Mouse (Mus musculus) small intestine, adult 2 months (tissue): ENCODE results near the gene Umodl1. TPM values are rescaled to one million over a fixed set of nuclear protein-coding genes. Genes with fewer than 3 reads are reported as not detected.

ENCODE experiments used
- H3K27ac ChIP-seq: fragments of 200-500 bp; 2 replicates; pipeline ENCODE4 v1.5.1; 2012; ENCODE audit warnings: low read depth, low read length, control low read depth, inconsistent platforms; ENCODE audit not compliant: insufficient read depth
- H3K27me3 ChIP-seq: fragments of 200-500 bp; 2 replicates; pipeline ENCODE4 v1.6.1; 2012; ENCODE audit warnings: mild to moderate bottlenecking, moderate library complexity, low read length, inconsistent platforms; ENCODE audit not compliant: control insufficient read depth, insufficient read depth
- H3K36me3 ChIP-seq: fragments of 200-500 bp; 2 replicates; pipeline ENCODE4 v1.6.1; 2012; ENCODE audit warnings: mild to moderate bottlenecking, low read length, control low read depth, inconsistent platforms; ENCODE audit not compliant: control insufficient read depth, insufficient read depth
- H3K4me1 ChIP-seq: fragments of 200-500 bp; 2 replicates; pipeline ENCODE4 v1.6.1; 2012; ENCODE audit warnings: low read length, inconsistent platforms, mixed read lengths; ENCODE audit not compliant: control insufficient read depth, insufficient read depth, insufficient read length
- H3K4me3 ChIP-seq: fragments of 200-500 bp; 2 replicates; pipeline ENCODE4 v1.5.1; 2012; ENCODE audit warnings: low read depth, mild to moderate bottlenecking, control low read depth, inconsistent platforms, low read length, moderate library complexity
- CTCF ChIP-seq: fragments of 200-500 bp; IDR thresholded peaks from 2 replicates; pipeline ENCODE4 v1.5.1; 2012; ENCODE audit warnings: low read depth, mild to moderate bottlenecking, control low read depth, inconsistent platforms, low read length, moderate library complexity, mixed read lengths; ENCODE audit not compliant: insufficient replicate concordance, insufficient read length; ENCODE audit errors: extremely low read depth
- POLR2A ChIP-seq: fragments of 200-500 bp; IDR thresholded peaks from 2 replicates; pipeline ENCODE4 v1.6.1; 2012; ENCODE audit warnings: low read depth, mild to moderate bottlenecking, control low read depth, inconsistent platforms, low read length, moderate library complexity
- WGBS: fragments of 180-500 bp; shearing (Covaris S2); methylation state at CpG from one replicate; pipeline ENCODE4 v1.1.7; 2018; 5-methylcytosine and 5-hydroxymethylcytosine counted together
- polyA plus RNA-seq: library from polyadenylated mRNA; depleted of rRNA; stranded (reverse); fragments of >200 nt; gene quantifications from 2 replicates; pipeline ENCODE4 v1.2.3, GENCODE M21; 2012

The Umodl1 gene
- polyA plus RNA-seq, 1 experiment, result 0.10 TPM

DNA sequence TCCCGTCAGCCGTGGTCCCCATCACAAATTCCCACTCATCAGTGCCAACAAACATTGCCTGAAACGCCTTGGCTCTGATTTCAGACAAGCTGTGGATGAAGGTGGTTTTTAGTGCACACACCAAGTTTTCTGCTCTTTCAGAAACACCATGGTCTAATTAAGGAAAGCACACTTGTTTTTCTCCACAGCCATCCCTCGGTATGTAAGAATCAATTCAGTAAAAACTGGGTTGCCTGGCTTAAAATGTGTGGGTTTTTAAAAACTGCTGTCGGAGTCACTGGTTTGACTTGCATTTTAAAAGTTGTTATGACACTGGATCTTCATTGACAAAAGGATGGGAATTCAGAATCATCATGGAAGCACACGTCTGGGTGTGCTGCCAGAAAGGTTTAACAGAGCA is 73.3 kb downstream of the Umodl1 start:
- no peaks in the 10 kb centered on the region for H3K27me3 ChIP-seq
- H3K4me1 ChIP-seq, result no peaks in the 10 kb centered on the region
- WGBS, result 86% methylated on average over 6 of the region's 6 CpGs
- H3K4me3 ChIP-seq, result no peak overlapping the region
- no peaks in the 10 kb centered on the region for H3K36me3 ChIP-seq
- TF ChIP-seq CTCF (no peak), POLR2A (no peak)
- no peak overlapping the region for H3K27ac ChIP-seq

DNA sequence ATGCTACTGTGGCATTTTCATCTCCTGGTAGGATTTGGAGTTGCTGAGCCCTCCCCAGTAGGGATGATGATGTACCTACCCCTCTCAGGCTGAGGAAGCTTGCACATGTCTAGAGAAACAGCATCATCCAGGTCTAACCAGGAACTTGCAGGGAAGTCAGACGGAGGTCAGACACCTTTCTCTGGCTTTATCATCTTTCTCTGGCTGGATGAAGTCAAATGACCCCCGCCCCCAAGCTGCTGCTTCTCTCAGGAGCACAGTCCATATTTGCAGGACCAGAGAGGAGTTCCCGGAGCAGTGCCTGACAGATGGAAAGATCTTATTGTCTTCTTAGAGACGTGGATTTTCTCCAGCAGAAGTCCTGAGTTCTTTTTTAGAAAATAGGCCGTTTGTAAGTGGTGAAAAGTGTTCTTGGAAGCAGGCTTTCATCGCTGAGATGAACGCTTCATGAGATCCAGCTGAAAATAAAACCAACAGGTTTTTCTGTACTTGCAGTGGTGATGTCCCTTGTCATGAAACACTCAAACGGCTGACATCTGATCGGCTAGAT is 74.5 kb downstream of the Umodl1 start:
- TF ChIP-seq POLR2A (no peak), CTCF (no peak)
- H3K4me1 ChIP-seq, result no peaks in the 10 kb centered on the region
- WGBS, result 67% methylated on average over 9 of the region's 9 CpGs
- H3K27me3 ChIP-seq, result no peaks in the 10 kb centered on the region
- H3K27ac ChIP-seq, result no peak overlapping the region
- no peak overlapping the region for H3K4me3 ChIP-seq
- no peaks in the 10 kb centered on the region for H3K36me3 ChIP-seq

DNA sequence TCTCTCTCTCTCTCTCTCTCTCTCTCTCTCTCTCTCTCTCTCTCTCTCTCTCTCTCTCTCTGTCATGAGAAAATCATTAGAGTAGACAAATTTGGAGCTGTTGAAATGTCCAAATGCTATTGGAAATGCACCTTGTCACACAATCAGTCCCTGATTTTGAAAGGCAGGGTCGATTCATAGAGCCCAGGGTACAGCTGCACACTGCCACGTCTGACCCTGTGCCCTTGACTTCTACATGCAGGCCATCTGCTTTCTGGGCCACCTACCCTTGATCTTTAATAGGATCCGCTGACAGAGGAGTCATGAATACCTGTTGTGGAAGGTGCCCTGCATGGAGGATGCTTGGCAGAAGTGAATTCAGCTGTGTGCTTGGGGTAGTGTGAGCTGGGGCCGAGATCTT is 75.0 kb downstream of the Umodl1 start:
- 83% methylated on average over 4 of the region's 4 CpGs for WGBS

DNA sequence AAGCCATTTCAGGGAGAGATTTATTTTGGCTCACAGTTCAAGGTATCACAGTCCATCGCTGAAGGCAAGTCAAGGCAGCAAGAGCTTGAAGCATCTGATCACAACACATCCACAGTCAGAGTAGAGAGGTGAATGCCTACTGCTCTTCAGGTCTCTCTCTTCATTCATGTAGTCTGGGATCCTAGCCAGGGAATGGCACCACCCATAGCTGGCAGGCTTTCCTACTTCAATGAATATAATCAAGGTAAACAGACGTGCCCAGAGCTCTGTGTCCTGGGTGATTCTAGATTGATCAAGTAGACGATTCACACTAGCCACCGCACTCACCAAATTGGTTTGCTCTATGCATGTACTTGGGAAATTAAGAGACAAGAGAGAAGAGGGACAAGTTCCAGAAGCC is 77.9 kb downstream of the Umodl1 start:
- Histone ChIP-seq H3K4me1 (no peaks in the 10 kb centered on the region), H3K27ac (no peak overlapping the region), H3K27me3 (no peaks in the 10 kb centered on the region), H3K36me3 (no peaks in the 10 kb centered on the region), H3K4me3 (no peak overlapping the region)
- TF ChIP-seq CTCF (no peak), POLR2A (no peak)
- 44% methylated on average over 4 of the region's 4 CpGs for WGBS

More for the DNA sequence above, 75.0 kb downstream of the Umodl1 start:
- TF ChIP-seq POLR2A (no peak), CTCF (no peak)
- no peak overlapping the region for H3K4me3 ChIP-seq
- H3K27me3 ChIP-seq, result no peaks in the 10 kb centered on the region
- no peak overlapping the region for H3K27ac ChIP-seq
- no peaks in the 10 kb centered on the region for H3K36me3 ChIP-seq
- no peaks in the 10 kb centered on the region for H3K4me1 ChIP-seq

DNA sequence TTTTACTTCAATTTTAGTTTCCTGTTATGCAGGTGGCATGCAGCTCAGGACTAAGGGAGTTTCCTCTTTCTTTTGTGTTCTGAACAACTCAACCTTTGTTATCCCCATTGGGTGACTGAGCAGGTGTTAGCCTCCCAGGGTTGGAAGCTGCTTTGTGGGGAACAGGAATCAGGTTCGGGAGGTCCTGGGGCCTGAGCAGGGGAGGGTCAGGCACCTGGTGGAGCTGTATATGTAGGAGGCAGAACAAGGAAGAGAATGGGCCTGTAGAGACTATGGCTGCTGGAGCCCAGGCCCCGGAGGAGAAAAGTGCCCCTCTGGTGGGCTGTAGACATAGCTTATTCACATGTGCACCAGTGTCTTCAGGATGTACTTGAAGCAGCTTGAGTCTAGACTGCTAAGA is 78.8 kb downstream of the Umodl1 start:
- no peaks in the 10 kb centered on the region for H3K36me3 ChIP-seq
- H3K27ac ChIP-seq, result no peak overlapping the region
- 32% methylated on average over 2 of the region's 2 CpGs for WGBS
- H3K4me1 ChIP-seq, result no peaks in the 10 kb centered on the region
- no peak for TF ChIP-seq CTCF
- no peak for TF ChIP-seq POLR2A
- H3K4me3 ChIP-seq, result no peak overlapping the region
- H3K27me3 ChIP-seq, result no peaks in the 10 kb centered on the region

DNA sequence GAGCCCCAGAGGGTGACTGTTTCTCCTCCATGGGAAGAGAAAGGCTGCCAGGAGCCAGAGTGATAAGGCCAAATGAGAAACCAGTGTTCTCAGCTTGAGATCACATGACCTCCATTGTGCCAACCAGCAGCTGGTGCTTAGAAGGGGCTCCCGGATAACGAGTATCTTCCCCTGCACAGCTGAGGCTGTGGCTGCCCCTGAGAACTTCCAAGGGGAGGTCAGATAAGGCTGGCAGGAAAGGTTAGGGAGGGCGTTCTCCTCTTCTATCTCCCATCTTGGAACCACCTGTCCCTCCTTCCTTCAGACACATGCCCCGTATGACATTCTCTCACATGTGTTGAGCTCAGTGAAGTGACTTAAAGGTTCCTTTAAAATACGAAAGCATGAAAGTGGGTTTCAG is 79.7 kb downstream of the Umodl1 start:
- H3K27me3 ChIP-seq, result no peaks in the 10 kb centered on the region
- peaks cover 4% of the 10 kb centered on the region; the same call in 1 of the 2 replicates for H3K4me1 ChIP-seq
- no peak overlapping the region for H3K4me3 ChIP-seq
- TF ChIP-seq POLR2A (no peak), CTCF (no peak)
- no peaks in the 10 kb centered on the region for H3K36me3 ChIP-seq
- WGBS, result 34% methylated on average over 5 of the region's 5 CpGs
- no peak overlapping the region for H3K27ac ChIP-seq

DNA sequence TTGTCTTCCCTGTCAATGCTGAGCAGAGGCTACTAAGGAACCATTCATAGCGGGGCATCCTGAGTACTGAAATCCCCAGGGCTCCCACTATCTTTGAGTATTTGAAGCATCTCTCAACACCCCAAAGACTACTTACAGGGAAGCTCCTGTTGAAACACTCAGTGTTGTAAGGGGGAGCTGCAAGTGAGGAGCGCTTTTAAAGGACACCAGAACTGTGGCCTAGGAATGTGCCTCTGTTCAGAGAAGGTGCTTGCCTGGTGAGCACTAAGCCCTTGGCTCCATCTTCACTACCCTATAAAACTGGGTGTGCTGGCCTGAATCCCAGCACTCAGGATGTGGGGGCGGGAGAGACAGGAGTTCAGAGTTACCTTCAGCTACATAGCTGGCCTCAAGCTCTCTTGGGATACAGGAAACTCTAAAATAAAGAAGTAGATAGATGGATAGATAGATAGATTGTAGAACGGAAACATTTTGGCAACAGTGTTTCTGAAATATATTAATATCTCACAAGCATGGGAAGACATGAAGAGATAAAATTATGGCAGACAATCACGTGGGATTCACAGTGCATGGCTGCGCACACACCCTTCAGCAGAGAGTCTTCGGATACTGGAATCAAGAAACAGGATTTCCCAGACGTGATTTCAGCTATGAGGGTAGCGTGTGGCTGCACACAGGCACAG is 80.4 kb downstream of the Umodl1 start:
- Histone ChIP-seq H3K27ac (no peak overlapping the region), H3K4me3 (no peak overlapping the region), H3K4me1 (peaks cover 4% of the 10 kb centered on the region; the same call in 1 of the 2 replicates), H3K27me3 (no peaks in the 10 kb centered on the region), H3K36me3 (no peaks in the 10 kb centered on the region)
- TF ChIP-seq POLR2A, result no peak
- TF ChIP-seq CTCF, result no peak
- 78% methylated on average over 9 of the region's 9 CpGs for WGBS
